Mouse (Mus musculus) liver, embryonic 14.5 days (tissue): ENCODE results near the gene Smim22.

ENCODE experiments used
- CTCF ChIP-seq: IDR thresholded peaks from 2 replicates; pipeline ENCODE4 v1.5.1; 2016; ENCODE audit warnings: antibody characterized with exemption, low read depth, control low read depth
- EP300 ChIP-seq: IDR thresholded peaks from 2 replicates; pipeline ENCODE4 v1.6.1; 2016; ENCODE audit warnings: antibody characterized with exemption, low read depth

DNA sequence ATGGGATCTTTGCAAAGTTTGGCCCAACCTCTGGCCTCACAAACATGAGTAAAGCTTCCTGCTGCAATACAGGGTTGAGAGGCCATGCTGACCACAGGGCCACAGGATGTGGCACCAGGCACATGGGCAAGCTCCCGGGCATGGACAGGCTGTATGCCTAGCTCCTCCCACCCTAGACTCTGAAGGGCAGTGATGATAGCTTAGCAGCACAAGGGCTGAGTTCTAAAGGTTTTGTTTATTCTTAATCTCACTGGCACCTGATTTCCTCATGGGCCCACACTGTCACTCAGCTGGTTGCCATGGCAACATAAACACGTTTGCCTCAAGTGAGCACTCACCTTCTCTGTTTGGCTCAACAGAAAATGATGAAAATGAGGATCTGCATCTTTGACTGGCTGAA, 22.8 kb downstream of the Smim22 start:
- TF ChIP-seq CTCF (no peak), EP300 (no peak)
